Mouse (Mus musculus) C2C12 (cell line): ENCODE results near the gene Mia2. TPM values are rescaled to one million over a fixed set of nuclear protein-coding genes. Genes with fewer than 3 reads are reported as not detected.

Source experiments
- H3K27me3 ChIP-seq: one replicate; pipeline ENCODE4 v1.6.1; 2011; ENCODE audit not compliant: control insufficient read depth, insufficient read depth, insufficient read length
- H3K36me3 ChIP-seq: one replicate; pipeline ENCODE4 v1.6.1; 2011; ENCODE audit not compliant: control insufficient read depth, insufficient read depth
- H3K4me3 ChIP-seq: one replicate; pipeline ENCODE4 v1.5.1; 2011; ENCODE audit warnings: mild to moderate bottlenecking, control low read depth; ENCODE audit not compliant: poor library complexity, insufficient read depth, severe bottlenecking
- H3K79me2 ChIP-seq: one replicate; pipeline ENCODE4 v1.6.1; 2011; ENCODE audit not compliant: control insufficient read depth, insufficient read depth
- H3K79me3 ChIP-seq: one replicate; pipeline ENCODE4 v1.6.1; 2011; ENCODE audit warnings: low read depth, control low read depth
- H3ac ChIP-seq: one replicate; pipeline ENCODE3; 2011; ENCODE audit warnings: low read depth; ENCODE audit not compliant: control insufficient read depth, insufficient read length
- CEBPB ChIP-seq: IDR thresholded peaks from one replicate; pipeline ENCODE4 v1.6.1; 2011; ENCODE audit warnings: low read depth, mild to moderate bottlenecking, control low read depth, moderate library complexity
- CTCF ChIP-seq: IDR thresholded peaks from one replicate; pipeline ENCODE4 v1.5.1; 2011; ENCODE audit not compliant: control insufficient read depth, insufficient read depth, insufficient read length
- FOSL1 ChIP-seq: IDR thresholded peaks from one replicate; pipeline ENCODE4 v1.8.0; 2011; ENCODE audit warnings: mild to moderate bottlenecking, low read length; ENCODE audit not compliant: poor library complexity, insufficient read depth, severe bottlenecking
- MAX ChIP-seq: IDR thresholded peaks from one replicate; pipeline ENCODE4 v1.6.1; 2011; ENCODE audit warnings: mild to moderate bottlenecking, control low read depth
- MYOD1 ChIP-seq: IDR thresholded peaks from one replicate; pipeline ENCODE4 v1.6.1; 2011; ENCODE audit warnings: low read depth; ENCODE audit not compliant: control insufficient read depth, insufficient read length
- MYOG ChIP-seq: IDR thresholded peaks from one replicate; pipeline ENCODE4 v1.6.1; 2011; ENCODE audit not compliant: control insufficient read depth, insufficient read length; ENCODE audit errors: extremely low read depth
- USF1 ChIP-seq: IDR thresholded peaks from one replicate; pipeline ENCODE4 v1.6.1; 2011; ENCODE audit warnings: low read depth, mild to moderate bottlenecking, control low read depth, moderate library complexity
- polyA plus RNA-seq: library from polyadenylated mRNA; unstranded; fragments of >200 nt; fragmentation: generic; extraction: Trizol; gene quantifications from one replicate; pipeline ENCODE4 v1.2.1, GENCODE M21; 2012; ENCODE audit warnings: missing spikeins

The Mia2 gene
- polyA plus RNA-seq, 1 experiment = 13.3 TPM

DNA sequence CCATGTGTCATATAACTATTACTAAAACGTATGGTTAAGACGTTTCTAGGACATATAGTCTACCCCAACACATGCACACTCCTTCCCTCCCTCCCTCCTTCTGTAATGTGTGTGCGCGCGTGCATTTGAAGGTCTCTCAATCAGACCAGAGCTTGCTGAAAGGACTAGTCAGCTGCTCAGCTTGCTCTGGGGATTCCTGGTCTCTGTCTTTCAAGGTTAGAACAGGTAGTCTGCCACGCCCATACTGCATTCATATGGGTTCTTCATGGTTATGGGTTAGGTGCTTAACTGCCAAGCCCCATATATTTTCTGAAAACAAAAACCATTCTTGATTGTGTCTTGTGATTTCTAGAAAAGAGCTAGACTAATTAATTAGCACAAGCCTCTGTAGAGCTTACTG is 110.0 kb downstream of the Mia2 start:
- no peak overlapping the region for H3K4me3 ChIP-seq
- no peaks in the 10 kb centered on the region for H3K27me3 ChIP-seq
- H3ac ChIP-seq = no peak overlapping the region
- peaks cover 2% of the 10 kb centered on the region for H3K79me3 ChIP-seq
- TF ChIP-seq FOSL1 = no peak
- no peak for TF ChIP-seq MYOD1
- no peak for TF ChIP-seq CEBPB
- no peak for TF ChIP-seq MAX
- TF ChIP-seq USF1 = no peak
- no peak for TF ChIP-seq MYOG
- peaks cover 33% of the 10 kb centered on the region for H3K36me3 ChIP-seq
- peaks cover 4% of the 10 kb centered on the region for H3K79me2 ChIP-seq

DNA sequence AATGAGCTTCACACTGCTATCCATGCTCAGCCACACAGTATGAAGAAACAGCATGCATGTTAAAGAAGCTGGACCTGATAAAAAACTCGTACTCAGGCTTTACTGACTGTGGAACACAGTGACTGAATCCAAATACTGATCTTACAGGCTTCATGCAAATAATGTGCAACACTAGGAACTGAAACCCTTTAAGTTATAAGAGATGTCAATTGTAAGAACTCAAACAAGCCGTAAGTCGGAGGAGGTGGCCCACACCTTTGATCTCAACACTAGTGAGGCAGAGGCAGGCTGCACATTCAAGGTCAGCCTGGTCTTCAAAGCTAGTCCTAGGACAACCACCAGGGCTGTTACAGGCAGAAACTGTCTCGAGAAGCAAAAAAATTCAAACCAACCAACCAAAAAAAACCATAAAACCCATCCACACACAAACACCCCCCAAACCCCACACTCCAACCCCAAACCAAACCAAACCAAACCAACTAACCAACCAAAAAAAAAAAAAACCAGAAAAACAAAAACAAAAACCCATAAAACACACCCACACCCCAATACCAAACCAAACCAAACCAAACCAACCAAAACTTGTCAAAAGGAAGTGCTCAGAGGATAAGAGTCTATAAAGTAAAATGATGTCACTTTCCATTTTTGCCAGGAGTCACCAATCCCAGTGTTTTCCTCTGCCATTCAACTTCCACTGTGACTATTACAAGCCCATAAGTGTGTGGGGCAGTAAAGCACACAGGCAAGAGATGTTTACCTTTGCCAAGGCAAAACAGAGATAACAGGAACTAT is 110.8 kb downstream of the Mia2 start:
- H3K79me3 ChIP-seq = peaks cover 3% of the 10 kb centered on the region
- H3K4me3 ChIP-seq = no peak overlapping the region
- H3K79me2 ChIP-seq = peaks cover 4% of the 10 kb centered on the region
- no peak overlapping the region for H3ac ChIP-seq
- H3K36me3 ChIP-seq = peaks cover 24% of the 10 kb centered on the region
- H3K27me3 ChIP-seq = no peaks in the 10 kb centered on the region
- TF ChIP-seq CTCF (no peak), USF1 (no peak), FOSL1 (no peak), MYOG (no peak), MAX (no peak), MYOD1 (no peak), CEBPB (no peak)

GRCm38 (mm10) chr12:59207000-59207390 is 111.4 kb downstream of the Mia2 start:
- peaks cover 4% of the 10 kb centered on the region for H3K79me2 ChIP-seq
- peaks cover 3% of the 10 kb centered on the region for H3K79me3 ChIP-seq
- no peak overlapping the region for H3ac ChIP-seq
- H3K27me3 ChIP-seq = no peaks in the 10 kb centered on the region
- TF ChIP-seq USF1 (no peak), CEBPB (no peak), MYOG (no peak), MAX (no peak), MYOD1 (no peak), FOSL1 (no peak), CTCF (no peak)
- H3K36me3 ChIP-seq = peaks cover 19% of the 10 kb centered on the region
- H3K4me3 ChIP-seq = no peak overlapping the region

DNA sequence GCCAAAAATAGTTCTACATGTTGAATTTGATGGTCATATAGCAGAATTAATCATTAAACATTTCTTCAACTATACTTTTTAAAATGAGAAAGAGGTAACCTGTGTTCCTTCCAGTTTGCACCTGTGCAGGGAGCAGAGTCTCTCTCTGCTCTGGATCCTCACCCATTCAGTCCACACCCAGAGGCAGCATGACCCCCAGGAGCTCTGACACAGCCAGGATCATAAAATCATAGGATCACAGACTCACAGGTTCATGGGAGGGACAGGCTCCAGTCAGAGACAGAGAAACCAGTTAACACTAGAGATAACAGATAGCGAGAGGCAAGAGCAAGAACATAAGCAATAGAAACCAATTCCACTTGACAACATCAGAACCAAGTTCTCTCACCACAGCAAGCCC is 112.2 kb downstream of the Mia2 start:
- peaks cover 7% of the 10 kb centered on the region for H3K79me2 ChIP-seq
- TF ChIP-seq CTCF (no peak), FOSL1 (no peak), USF1 (no peak), MAX (no peak), MYOD1 (no peak), CEBPB (no peak), MYOG (no peak)
- H3K27me3 ChIP-seq = no peaks in the 10 kb centered on the region
- peaks cover 3% of the 10 kb centered on the region for H3K79me3 ChIP-seq
- H3K4me3 ChIP-seq = no peak overlapping the region
- no peak overlapping the region for H3ac ChIP-seq
- peaks cover 12% of the 10 kb centered on the region for H3K36me3 ChIP-seq

GRCm38 (mm10) chr12:59216176-59216575 is 120.6 kb downstream of the Mia2 start:
- H3ac ChIP-seq = no peak overlapping the region
- no peaks in the 10 kb centered on the region for H3K36me3 ChIP-seq
- peaks cover 46% of the 10 kb centered on the region for H3K79me2 ChIP-seq
- H3K4me3 ChIP-seq = no peak overlapping the region
- no peak for TF ChIP-seq MAX
- TF ChIP-seq USF1 = no peak
- TF ChIP-seq MYOG = no peak
- TF ChIP-seq CTCF = no peak
- no peak for TF ChIP-seq CEBPB
- TF ChIP-seq MYOD1 = no peak
- TF ChIP-seq FOSL1 = no peak
- H3K79me3 ChIP-seq = peaks cover 23% of the 10 kb centered on the region
- no peaks in the 10 kb centered on the region for H3K27me3 ChIP-seq
